Mouse (Mus musculus): ENCODE results near the gene Slc37a3. TPM values are rescaled to one million over a fixed set of nuclear protein-coding genes. Genes with fewer than 3 reads are reported as not detected.

Gene Slc37a3
- polyA plus RNA-seq, 1 experiment: 0.59 TPM

GRCm38 (mm10) chr6:39414106-39414505 lies 36.6 kb upstream of the Slc37a3 start:
- Histone ChIP-seq H3K4me3 (replicated peaks) (peak overlapping the region; percentile 82), H3K4me1 (peaks cover 51% of the 10 kb centered on the region), H3K9me3 (no peaks in the 10 kb centered on the region), H3K27me3 (replicated peaks) (no peaks in the 10 kb centered on the region), H3K36me3 (replicated peaks; ENCODE audit: low read length) (peaks cover 69% of the 10 kb centered on the region)
- no peak for TF ChIP-seq GATA1 (IDR thresholded peaks at IDR 0.05; ENCODE audit: borderline replicate concordance, low read length)

DNA sequence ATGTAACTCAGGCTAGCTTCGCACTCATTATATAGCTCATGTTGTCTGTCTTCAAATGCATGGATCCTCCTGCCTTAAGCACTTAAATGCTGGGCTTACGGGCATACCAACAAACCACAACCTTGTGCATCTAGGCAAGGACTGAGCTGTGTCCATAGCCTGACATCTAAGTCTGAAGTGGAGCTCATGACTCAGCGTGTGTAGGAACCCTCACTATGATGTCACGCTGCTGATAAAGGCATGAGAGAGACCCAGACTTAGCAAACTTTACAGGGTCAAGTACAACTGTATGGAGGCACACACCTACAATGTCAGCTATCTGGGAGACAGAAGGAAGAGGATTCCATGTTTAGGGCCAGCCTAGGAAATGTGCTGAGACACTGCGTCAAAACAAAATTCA lies 29.0 kb upstream of the Slc37a3 start:
- H3K4me1 ChIP-seq: peaks cover 34% of the 10 kb centered on the region
- H3K36me3 ChIP-seq (replicated peaks; ENCODE audit: low read length): peaks cover 94% of the 10 kb centered on the region
- no peaks in the 10 kb centered on the region for H3K9me3 ChIP-seq
- TF ChIP-seq GATA1 (IDR thresholded peaks at IDR 0.05; ENCODE audit: borderline replicate concordance, low read length) (no peak), FLI1 (IDR thresholded peaks at IDR 0.05; ENCODE audit: low read length) (no peak)
- H3K4me3 ChIP-seq (replicated peaks): peak overlapping the region; percentile 42
- H3K27me3 ChIP-seq (replicated peaks): no peaks in the 10 kb centered on the region

GRCm38 (mm10) chr6:39403136-39403535 lies 25.7 kb upstream of the Slc37a3 start:
- H3K36me3 ChIP-seq (replicated peaks; ENCODE audit: low read length): peaks cover 97% of the 10 kb centered on the region

GRCm38 (mm10) chr6:39400343-39400742 lies 22.9 kb upstream of the Slc37a3 start:
- no peak overlapping the region for H3K4me3 ChIP-seq (replicated peaks)

More at GRCm38 (mm10) chr6:39403136-39403535, 25.7 kb upstream of the Slc37a3 start:
- Histone ChIP-seq H3K9me3 (no peaks in the 10 kb centered on the region), H3K4me1 (peaks cover 14% of the 10 kb centered on the region), H3K27me3 (replicated peaks) (no peaks in the 10 kb centered on the region), H3K4me3 (replicated peaks) (no peak overlapping the region)
- TF ChIP-seq GATA1 (IDR thresholded peaks at IDR 0.05; ENCODE audit: borderline replicate concordance, low read length) (no peak), FLI1 (IDR thresholded peaks at IDR 0.05; ENCODE audit: low read length) (no peak)

GRCm38 (mm10) chr6:39398342-39398741 lies 20.9 kb upstream of the Slc37a3 start:
- Histone ChIP-seq H3K36me3 (replicated peaks; ENCODE audit: low read length) (peaks cover 93% of the 10 kb centered on the region), H3K27me3 (replicated peaks) (no peaks in the 10 kb centered on the region), H3K4me1 (no peaks in the 10 kb centered on the region), H3K4me3 (replicated peaks) (no peak overlapping the region), H3K9me3 (no peaks in the 10 kb centered on the region)
- no peak for TF ChIP-seq FLI1 (IDR thresholded peaks at IDR 0.05; ENCODE audit: low read length)
- TF ChIP-seq GATA1 (IDR thresholded peaks at IDR 0.05; ENCODE audit: borderline replicate concordance, low read length): no peak

More at GRCm38 (mm10) chr6:39400343-39400742, 22.9 kb upstream of the Slc37a3 start:
- peaks cover 99% of the 10 kb centered on the region for H3K36me3 ChIP-seq (replicated peaks; ENCODE audit: low read length)
- H3K27me3 ChIP-seq (replicated peaks): no peaks in the 10 kb centered on the region
- no peaks in the 10 kb centered on the region for H3K9me3 ChIP-seq
- H3K4me1 ChIP-seq: no peaks in the 10 kb centered on the region
- TF ChIP-seq FLI1 (IDR thresholded peaks at IDR 0.05; ENCODE audit: low read length) (no peak), GATA1 (IDR thresholded peaks at IDR 0.05; ENCODE audit: borderline replicate concordance, low read length) (no peak)

DNA sequence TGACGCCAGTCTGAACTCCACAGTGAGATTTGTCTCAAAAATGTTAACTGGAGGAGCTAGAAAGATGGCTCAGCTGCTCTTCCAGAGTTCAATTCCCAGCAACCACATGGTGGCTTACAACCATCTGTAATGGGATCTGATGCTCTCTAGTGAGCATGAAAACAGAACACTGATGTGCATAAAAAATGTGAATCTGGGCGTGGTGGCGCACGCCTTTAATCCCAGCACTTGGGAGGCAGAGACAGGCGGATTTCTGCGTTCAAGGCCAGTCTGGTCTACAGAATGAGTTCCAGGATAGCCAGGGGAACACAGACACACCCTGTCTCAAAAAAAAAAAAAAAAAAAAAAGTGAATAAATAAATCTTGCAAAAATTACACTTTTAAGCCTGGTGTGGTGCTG lies 19.6 kb upstream of the Slc37a3 start:
- Histone ChIP-seq H3K4me1 (no peaks in the 10 kb centered on the region), H3K9me3 (no peaks in the 10 kb centered on the region), H3K27me3 (replicated peaks) (peaks cover 2% of the 10 kb centered on the region), H3K36me3 (replicated peaks; ENCODE audit: low read length) (peaks cover 90% of the 10 kb centered on the region), H3K4me3 (replicated peaks) (no peak overlapping the region)
- no peak for TF ChIP-seq GATA1 (IDR thresholded peaks at IDR 0.05; ENCODE audit: borderline replicate concordance, low read length)

DNA sequence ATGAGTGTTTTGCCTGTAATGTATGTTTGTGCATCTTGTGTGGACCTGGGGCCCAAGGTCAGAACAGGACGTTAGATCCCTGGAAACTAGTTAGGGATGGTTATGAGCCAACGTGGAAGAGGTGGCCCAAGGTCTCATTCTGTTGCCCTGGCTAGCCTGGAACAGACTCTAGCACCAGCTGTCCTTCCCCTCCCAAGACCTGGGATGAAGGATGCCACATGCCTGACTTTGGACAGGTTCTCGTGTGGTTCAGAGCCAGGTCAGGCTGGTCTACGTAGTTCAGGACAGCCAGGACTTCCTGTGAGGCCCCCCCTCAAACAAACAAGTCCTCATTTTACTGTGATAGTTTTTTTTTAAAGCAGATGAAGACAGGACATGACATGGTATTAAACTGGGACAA lies 18.4 kb upstream of the Slc37a3 start:
- no peaks in the 10 kb centered on the region for H3K4me1 ChIP-seq
- no peaks in the 10 kb centered on the region for H3K9me3 ChIP-seq
- peaks cover 83% of the 10 kb centered on the region for H3K36me3 ChIP-seq (replicated peaks; ENCODE audit: low read length)
- peaks cover 2% of the 10 kb centered on the region for H3K27me3 ChIP-seq (replicated peaks)
- H3K4me3 ChIP-seq (replicated peaks): no peak overlapping the region
- TF ChIP-seq GATA1 (IDR thresholded peaks at IDR 0.05; ENCODE audit: borderline replicate concordance, low read length) (no peak), FLI1 (IDR thresholded peaks at IDR 0.05; ENCODE audit: low read length) (no peak)

- no peak for TF ChIP-seq GATA1 (IDR thresholded peaks at IDR 0.05; ENCODE audit: borderline replicate concordance, low read length)
- H3K36me3 ChIP-seq (replicated peaks; ENCODE audit: low read length): peaks cover 83% of the 10 kb centered on the region
- peaks cover 6% of the 10 kb centered on the region for H3K27me3 ChIP-seq (replicated peaks)
- no peak overlapping the region for H3K4me3 ChIP-seq (replicated peaks)
- H3K4me1 ChIP-seq: no peaks in the 10 kb centered on the region
- no peaks in the 10 kb centered on the region for H3K9me3 ChIP-seq
Measured at GRCm38 (mm10) chr6:39395471-39395870, 18.0 kb upstream of the Slc37a3 start.

DNA sequence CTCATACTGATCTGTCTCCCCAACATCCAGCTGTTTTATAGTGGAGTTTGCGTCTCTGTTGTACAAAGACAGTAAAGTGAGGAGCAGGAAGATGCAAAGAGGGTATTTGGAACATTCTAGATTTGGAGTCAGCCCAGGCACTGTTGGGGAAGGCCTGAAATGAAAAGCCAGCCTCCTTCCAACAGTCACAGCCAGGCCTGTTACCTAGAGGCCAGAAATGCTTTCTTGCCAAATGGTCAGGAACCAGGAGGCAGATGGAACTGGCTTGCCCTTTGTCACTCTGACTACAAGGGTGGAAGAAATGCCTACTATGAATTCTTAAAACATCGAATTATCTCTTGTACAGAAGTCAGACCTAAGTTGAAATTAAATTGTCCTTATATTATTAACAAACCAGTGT lies 12.5 kb upstream of the Slc37a3 start:
- Histone ChIP-seq H3K4me3 (replicated peaks) (no peak overlapping the region), H3K36me3 (replicated peaks; ENCODE audit: low read length) (peaks cover 34% of the 10 kb centered on the region), H3K27me3 (replicated peaks) (peaks cover 49% of the 10 kb centered on the region), H3K9me3 (no peaks in the 10 kb centered on the region), H3K4me1 (no peaks in the 10 kb centered on the region)
- TF ChIP-seq GATA1 (IDR thresholded peaks at IDR 0.05; ENCODE audit: borderline replicate concordance, low read length) (no peak), FLI1 (IDR thresholded peaks at IDR 0.05; ENCODE audit: low read length) (no peak)

- TF ChIP-seq FLI1 (IDR thresholded peaks at IDR 0.05; ENCODE audit: low read length): no peak
- no peaks in the 10 kb centered on the region; the same call in 1 of the 2 replicates for H3K9me3 ChIP-seq
- peak within 1 kb of the TSS; percentile 92 for H3K4me3 ChIP-seq (replicated peaks)
- peaks cover 85% of the 10 kb centered on the region for H3K27me3 ChIP-seq (replicated peaks)
- H3K36me3 ChIP-seq (replicated peaks; ENCODE audit: low read length): no peaks in the 10 kb centered on the region
- H3K4me1 ChIP-seq: peaks cover 43% of the 10 kb centered on the region
Measured at GRCm38 (mm10) chr6:39381125-39381880, 3.8 kb upstream of the Slc37a3 start, which contains the start of gene Rab19. TSS of gene Rab19 (plus strand) at chr6:39381175.
